Mouse (Mus musculus) adrenal gland (tissue): ENCODE measurements around the gene Zdhhc14.
"Not testable (repeated sequence)": the region's sequence is repeated elsewhere in the genome, so short reads cannot be mapped to it uniquely, and the experiment has no call there.

Experiments used
- intact Hi-C: fragments of 180-260 bp; cut with DNase I; formaldehyde crosslinking; loops from one replicate; pipeline ENCODE4 v1.15.1; 2025

Zdhhc14 gene

GRCm38 (mm10) chr17:5600505-5601027, 108.2 kb downstream of the Zdhhc14 start:
- intact Hi-C loops, result no loop called here

- intact Hi-C loops, result no loop called here
These were observed 109.6 kb downstream of the Zdhhc14 start for GRCm38 (mm10) chr17:5601953-5602352.

GRCm38 (mm10) chr17:5606151-5606591, 113.8 kb downstream of the Zdhhc14 start:
- intact Hi-C loops, result no loop called here

GRCm38 (mm10) chr17:5607352-5607751, 115.0 kb downstream of the Zdhhc14 start:
- intact Hi-C loops, result no loop called here

GRCm38 (mm10) chr17:5609875-5610552, 117.7 kb downstream of the Zdhhc14 start:
- intact Hi-C loops, result no loop called here

- intact Hi-C loops, result no loop called here
These were observed 119.9 kb downstream of the Zdhhc14 start for GRCm38 (mm10) chr17:5612236-5612635.

- intact Hi-C loops, result no loop called here
These were observed 122.5 kb downstream of the Zdhhc14 start for GRCm38 (mm10) chr17:5614771-5615318.

GRCm38 (mm10) chr17:5621626-5622591, 129.6 kb downstream of the Zdhhc14 start:
- intact Hi-C loops, result no loop called here

- intact Hi-C loops, result no loop called here
These were observed 130.4 kb downstream of the Zdhhc14 start for GRCm38 (mm10) chr17:5622764-5623163.

- intact Hi-C loops, result no loop called here
These were observed 130.8 kb downstream of the Zdhhc14 start for GRCm38 (mm10) chr17:5623181-5623580.

GRCm38 (mm10) chr17:5624815-5625214, 132.5 kb downstream of the Zdhhc14 start:
- intact Hi-C loops, result not testable (repeated sequence)

- intact Hi-C loops, result no loop called here
These were observed 134.0 kb downstream of the Zdhhc14 start for GRCm38 (mm10) chr17:5626402-5626801.

- intact Hi-C loops, result no loop called here
These were observed 135.3 kb downstream of the Zdhhc14 start for GRCm38 (mm10) chr17:5627664-5628063.

- intact Hi-C loops, result no loop called here
These were observed 137.3 kb downstream of the Zdhhc14 start for GRCm38 (mm10) chr17:5629651-5630050.

- intact Hi-C loops, result no loop called here
These were observed 142.9 kb downstream of the Zdhhc14 start for GRCm38 (mm10) chr17:5635254-5635653.

GRCm38 (mm10) chr17:5641436-5641835, 149.1 kb downstream of the Zdhhc14 start:
- intact Hi-C loops, result no loop called here

GRCm38 (mm10) chr17:5642918-5643721, 150.8 kb downstream of the Zdhhc14 start:
- intact Hi-C loops, result no loop called here

- intact Hi-C loops, result no loop called here
These were observed 157.8 kb downstream of the Zdhhc14 start for GRCm38 (mm10) chr17:5650124-5650523.

- intact Hi-C loops, result no loop called here
These were observed 158.3 kb downstream of the Zdhhc14 start for GRCm38 (mm10) chr17:5650642-5651041.

- intact Hi-C loops, result no loop called here
These were observed 159.2 kb downstream of the Zdhhc14 start for GRCm38 (mm10) chr17:5651551-5651950.

- intact Hi-C loops, result no loop called here
These were observed 161.6 kb downstream of the Zdhhc14 start for GRCm38 (mm10) chr17:5653981-5654380.
